Mouse (Mus musculus) lung, embryonic 14.5 days (tissue): ENCODE measurements around the gene H2-Ob. TPM values are rescaled to one million over a fixed set of nuclear protein-coding genes. Genes with fewer than 3 reads are reported as not detected.

Source experiments
- ATAC-seq: fragments of 200-750 bp; cut with Nextera tagmentation; 2 replicates; pipeline ENCODE4 v1.8.0; 2017; ENCODE audit warnings: mild to moderate bottlenecking, moderate TSS enrichment, moderate library complexity; ENCODE audit not compliant: insufficient read depth
- DNase-seq: peaks from one replicate; pipeline ENCODE4 v3.0.0-alpha.2; 2015
- H3K27ac ChIP-seq: fragments of 300-500 bp; sonication (generic); 2 replicates; pipeline ENCODE4 v1.5.1; 2014; ENCODE audit warnings: low read depth, mild to moderate bottlenecking, moderate library complexity
- H3K27me3 ChIP-seq: fragments of 300-500 bp; sonication (generic); 2 replicates; pipeline ENCODE4 v1.6.1; 2014; ENCODE audit warnings: low read length, control low read depth; ENCODE audit not compliant: insufficient read depth
- H3K36me3 ChIP-seq: fragments of 300-500 bp; sonication (generic); 2 replicates; pipeline ENCODE4 v1.6.1; 2014; ENCODE audit warnings: control low read depth; ENCODE audit not compliant: insufficient read depth
- H3K4me1 ChIP-seq: fragments of 300-500 bp; sonication (generic); 2 replicates; pipeline ENCODE4 v1.6.1; 2014; ENCODE audit warnings: antibody characterized with exemption, control low read depth; ENCODE audit not compliant: insufficient read depth
- H3K4me2 ChIP-seq: fragments of 300-500 bp; sonication (generic); 2 replicates; pipeline ENCODE4 v1.6.1; 2014; ENCODE audit warnings: mild to moderate bottlenecking
- H3K4me3 ChIP-seq: fragments of 300-500 bp; sonication (generic); 2 replicates; pipeline ENCODE4 v1.5.1; 2014; ENCODE audit warnings: low read depth, low read length
- H3K9ac ChIP-seq: fragments of 300-500 bp; sonication (generic); 2 replicates; pipeline ENCODE4 v1.6.1; 2014
- H3K9me3 ChIP-seq: fragments of 300-500 bp; sonication (generic); 2 replicates; pipeline ENCODE4 v1.6.1; 2016; ENCODE audit warnings: low read depth, low read length, control low read depth
- CTCF ChIP-seq: IDR thresholded peaks from 2 replicates; pipeline ENCODE4 v1.5.1; 2016; ENCODE audit warnings: antibody characterized with exemption, low read depth
- WGBS: fragments of 180-500 bp; shearing (Covaris S2); extraction: QIAGEN DNeasy Blood & Tissue Kit; methylation state at CpG from one replicate; pipeline ENCODE4 v1.1.7; 2014; 5-methylcytosine and 5-hydroxymethylcytosine counted together
- polyA plus RNA-seq: library from polyadenylated mRNA; unstranded; fragments of >200 nt; fragmentation: Nextera tagmentation; extraction: Ambion mirVana; gene quantifications from 2 replicates; pipeline ENCODE4 v1.2.1, GENCODE M21; 2014

Gene H2-Ob
- polyA plus RNA-seq, 1 experiment from 2014 or later: not detected

GRCm38 (mm10) chr17:34202760-34203442 is 35.8 kb upstream of the H2-Ob start:
- no peak overlapping the region for H3K4me3 ChIP-seq
- DNase-seq: no peak
- H3K4me1 ChIP-seq: no peaks in the 10 kb centered on the region
- H3K9me3 ChIP-seq: no peaks in the 10 kb centered on the region
- no peak overlapping the region for H3K9ac ChIP-seq
- ATAC-seq: no peak
- no peak overlapping the region for H3K4me2 ChIP-seq
- H3K27ac ChIP-seq: no peak overlapping the region
- H3K27me3 ChIP-seq: peaks cover 31% of the 10 kb centered on the region
- H3K36me3 ChIP-seq: no peaks in the 10 kb centered on the region
- no peak for TF ChIP-seq CTCF
- 70% methylated on average over 4 of the region's 4 CpGs for WGBS

- 65% methylated on average over 5 of the region's 5 CpGs for WGBS
- Histone ChIP-seq H3K36me3 (no peaks in the 10 kb centered on the region), H3K27ac (no peak within 1 kb of the TSS), H3K4me1 (no peaks in the 10 kb centered on the region), H3K9ac (peak within 1 kb of the TSS; percentile 66), H3K4me3 (peak within 1 kb of the TSS; percentile 69), H3K27me3 (peaks cover 26% of the 10 kb centered on the region), H3K9me3 (no peaks in the 10 kb centered on the region), H3K4me2 (peak within 1 kb of the TSS; percentile 93)
- DNase-seq (no peak), ATAC-seq (no peak)
- no peak for TF ChIP-seq CTCF
Observed at GRCm38 (mm10) chr17:34203444-34203843, 35.3 kb upstream of the H2-Ob start, which contains the start of gene Tap2. TSS of gene Tap2 (plus strand) at chr17:34203527.

- Histone ChIP-seq H3K27me3 (peaks cover 17% of the 10 kb centered on the region; the same call in 1 of the 2 replicates), H3K27ac (no peak overlapping the region)
Observed at GRCm38 (mm10) chr17:34204303-34205010, 34.2 kb upstream of the H2-Ob start.

GRCm38 (mm10) chr17:34205021-34205745 is 33.5 kb upstream of the H2-Ob start:
- Histone ChIP-seq H3K36me3 (no peaks in the 10 kb centered on the region), H3K27me3 (peaks cover 22% of the 10 kb centered on the region; the same call in 1 of the 2 replicates), H3K9me3 (no peaks in the 10 kb centered on the region), H3K4me1 (no peaks in the 10 kb centered on the region), H3K27ac (0 out of 2 replicates have a peak overlapping the region, but pooled peaks have one; percentile 1), H3K4me2 (peak overlapping the region; percentile 93), H3K9ac (peak overlapping the region; percentile 66), H3K4me3 (peak overlapping the region; percentile 69)
- DNase-seq (no peak), ATAC-seq (peak; percentile 32; the same call in 1 of the 2 replicates)
- WGBS: 16% methylated on average over 18 of the region's 18 CpGs
- no peak for TF ChIP-seq CTCF

More at GRCm38 (mm10) chr17:34204303-34205010, 34.2 kb upstream of the H2-Ob start:
- no peaks in the 10 kb centered on the region for H3K9me3 ChIP-seq
- WGBS: under 1% methylated on average over 44 of the region's 44 CpGs
- ATAC-seq: peak; percentile 42; the same call in 1 of the 2 replicates
- DNase-seq: peak; percentile 93
- peak overlapping the region; percentile 69 for H3K4me3 ChIP-seq
- peak overlapping the region; percentile 66 for H3K9ac ChIP-seq
- H3K36me3 ChIP-seq: no peaks in the 10 kb centered on the region
- peak; percentile 89 for TF ChIP-seq CTCF
- H3K4me1 ChIP-seq: no peaks in the 10 kb centered on the region
- peak overlapping the region; percentile 93 for H3K4me2 ChIP-seq

- H3K9me3 ChIP-seq: no peaks in the 10 kb centered on the region
- TF ChIP-seq CTCF: peak; percentile 68
- peak overlapping the region; percentile 93; the same call in 1 of the 2 replicates for H3K4me2 ChIP-seq
- H3K4me1 ChIP-seq: no peaks in the 10 kb centered on the region
- H3K4me3 ChIP-seq: peak overlapping the region; percentile 69
- 20% methylated on average over 9 of the region's 9 CpGs for WGBS
- H3K27me3 ChIP-seq: peaks cover 24% of the 10 kb centered on the region; the same call in 1 of the 2 replicates
- no peaks in the 10 kb centered on the region for H3K36me3 ChIP-seq
- no peak for ATAC-seq
- no peak overlapping the region for H3K9ac ChIP-seq
- H3K27ac ChIP-seq: no peak overlapping the region
- DNase-seq: peak; percentile 63
Observed at GRCm38 (mm10) chr17:34205746-34206176, 32.9 kb upstream of the H2-Ob start.

GRCm38 (mm10) chr17:34206731-34207130 is 32.0 kb upstream of the H2-Ob start:
- Histone ChIP-seq H3K9ac (no peak overlapping the region), H3K4me3 (no peak overlapping the region), H3K27ac (no peak overlapping the region), H3K27me3 (peaks cover 30% of the 10 kb centered on the region; the same call in 1 of the 2 replicates), H3K4me2 (no peak overlapping the region), H3K9me3 (no peaks in the 10 kb centered on the region), H3K36me3 (no peaks in the 10 kb centered on the region), H3K4me1 (no peaks in the 10 kb centered on the region)
- no peak for DNase-seq
- 82% methylated on average over 5 of the region's 5 CpGs for WGBS
- no peak for TF ChIP-seq CTCF
- no peak for ATAC-seq

GRCm38 (mm10) chr17:34207456-34207855 is 31.2 kb upstream of the H2-Ob start:
- DNase-seq (no peak), ATAC-seq (no peak)
- Histone ChIP-seq H3K4me1 (no peaks in the 10 kb centered on the region), H3K4me2 (no peak overlapping the region), H3K36me3 (no peaks in the 10 kb centered on the region), H3K27ac (no peak overlapping the region), H3K4me3 (no peak overlapping the region), H3K9me3 (no peaks in the 10 kb centered on the region), H3K9ac (no peak overlapping the region), H3K27me3 (peaks cover 35% of the 10 kb centered on the region; the same call in 1 of the 2 replicates)
- no peak for TF ChIP-seq CTCF
- 61% methylated on average over 3 of the region's 3 CpGs for WGBS
